Mouse (Mus musculus): ENCODE data around the gene Enkd1.

DNA sequence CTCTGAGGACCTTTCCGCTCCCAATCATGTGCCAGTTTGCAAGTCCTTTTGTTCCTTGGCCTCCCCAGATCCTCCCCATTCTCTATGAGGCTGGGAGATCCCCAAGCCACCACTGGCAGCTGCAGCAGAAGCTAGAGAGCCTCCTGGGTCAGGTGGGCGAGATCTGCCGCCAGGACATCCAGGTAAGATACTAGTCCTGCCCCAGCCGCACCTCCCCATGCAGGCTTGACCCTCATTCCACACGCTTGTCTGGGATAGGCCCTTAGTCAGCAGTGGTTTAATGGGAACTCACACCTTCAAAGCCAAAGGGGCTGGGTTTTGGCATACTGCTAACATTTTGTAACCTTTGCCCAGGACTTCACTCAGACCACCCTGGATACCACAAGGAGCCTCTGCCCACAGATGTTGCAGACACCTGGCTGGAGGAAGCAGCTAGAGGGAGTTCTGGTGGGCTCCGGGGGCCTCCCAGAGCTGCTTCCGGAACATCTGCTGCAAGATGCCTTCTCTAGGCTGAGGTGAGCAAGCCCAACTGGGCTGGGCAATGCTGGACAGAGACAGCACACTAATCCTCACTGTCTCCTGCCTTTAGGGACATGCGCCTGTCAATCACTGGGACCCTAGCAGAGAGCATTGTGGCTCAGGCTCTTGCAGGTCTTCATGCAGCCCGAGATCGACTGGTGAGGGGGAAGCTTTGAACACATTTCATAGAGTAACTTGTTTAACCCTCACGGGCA, 15.4 kb downstream of the Enkd1 start:
- no peak for TF ChIP-seq CEBPB (IDR thresholded peaks at IDR 0.05; ENCODE audit: low read depth)
- no peak for TF ChIP-seq USF1 (IDR thresholded peaks at IDR 0.05; ENCODE audit: low read depth)
- TF ChIP-seq MYOD1 (IDR thresholded peaks at IDR 0.05; ENCODE audit: control insufficient read depth, insufficient read length, low read depth), result no peak
- no peak for TF ChIP-seq CTCF (IDR thresholded peaks at IDR 0.05; ENCODE audit: control insufficient read depth, insufficient read depth, insufficient read length)
- no peak for TF ChIP-seq MYOG (IDR thresholded peaks at IDR 0.05; ENCODE audit: control insufficient read depth, extremely low read depth, insufficient read length)
- no peak for TF ChIP-seq MAX (IDR thresholded peaks at IDR 0.05)

Measured in C2C12 (cell line).